Mouse (Mus musculus) adrenal gland, postnatal 36 days (tissue): Measurements from ENCODE around the gene Icos. TPM values are rescaled to one million over a fixed set of nuclear protein-coding genes. Genes with fewer than 3 reads are reported as not detected.

ENCODE experiments used
- DNase-seq, 2 experiments: peaks; one replicate each; pipeline ENCODE4 v3.0.0; 2021; ENCODE audit warnings: mixed read lengths in 1 of 2
- long read RNA-seq, 2 experiments: library from polyadenylated mRNA; stranded (forward); transcript quantifications; one replicate each; pipeline ENCODE4 v2.0.0; 2021; ENCODE audit warnings: borderline sequencing depth in 2 of 2
- total RNA-seq, 2 experiments: library from RNA; stranded (reverse); gene quantifications; 2 replicates each; pipeline ENCODE4 v1.2.3; 2021

Gene Icos
- not detected for total RNA-seq
- long read RNA-seq, experiment 1 = 0 reads
- long read RNA-seq, experiment 2 = 0 reads

- DNase-seq = no peak
These were observed at the start of gene Icos for GRCm38 (mm10) chr1:60977641-60978040. Gene Icos, plus strand, starts transcription at chr1:60977927.

GRCm38 (mm10) chr1:60929036-60929435 is 48.7 kb upstream of the Icos start:
- no peak for DNase-seq

GRCm38 (mm10) chr1:60930397-60930796 is 47.3 kb upstream of the Icos start:
- no peak for DNase-seq

DNA sequence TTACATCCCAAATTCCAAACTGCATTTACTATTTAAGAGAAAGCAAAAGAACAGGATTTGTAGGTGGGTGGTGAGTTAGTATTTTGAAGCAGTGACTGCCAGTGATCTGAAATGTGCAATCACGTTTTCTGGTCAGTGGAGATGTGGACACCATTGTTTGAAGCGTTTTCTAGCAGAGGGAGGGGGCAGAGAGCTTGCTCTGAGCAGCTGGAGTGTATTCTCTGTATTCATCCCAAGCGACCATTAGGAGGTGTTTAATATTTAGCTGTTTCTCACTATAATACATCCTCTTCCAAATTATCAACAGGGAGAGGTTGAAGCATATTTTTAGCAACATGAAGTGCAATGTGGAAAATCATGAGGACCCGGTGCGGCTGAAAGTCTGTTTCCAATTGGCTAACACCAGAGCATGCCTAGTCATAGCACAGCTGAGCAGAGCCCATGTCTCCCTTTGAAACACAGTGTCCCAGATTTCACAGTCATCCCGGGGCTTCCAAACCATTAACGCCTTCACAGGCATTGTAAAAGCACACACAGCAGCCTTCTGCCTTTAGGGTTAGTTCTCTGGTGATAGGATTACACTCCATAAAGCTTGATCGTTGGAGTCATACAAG is 41.7 kb upstream of the Icos start:
- no peak for DNase-seq

DNA sequence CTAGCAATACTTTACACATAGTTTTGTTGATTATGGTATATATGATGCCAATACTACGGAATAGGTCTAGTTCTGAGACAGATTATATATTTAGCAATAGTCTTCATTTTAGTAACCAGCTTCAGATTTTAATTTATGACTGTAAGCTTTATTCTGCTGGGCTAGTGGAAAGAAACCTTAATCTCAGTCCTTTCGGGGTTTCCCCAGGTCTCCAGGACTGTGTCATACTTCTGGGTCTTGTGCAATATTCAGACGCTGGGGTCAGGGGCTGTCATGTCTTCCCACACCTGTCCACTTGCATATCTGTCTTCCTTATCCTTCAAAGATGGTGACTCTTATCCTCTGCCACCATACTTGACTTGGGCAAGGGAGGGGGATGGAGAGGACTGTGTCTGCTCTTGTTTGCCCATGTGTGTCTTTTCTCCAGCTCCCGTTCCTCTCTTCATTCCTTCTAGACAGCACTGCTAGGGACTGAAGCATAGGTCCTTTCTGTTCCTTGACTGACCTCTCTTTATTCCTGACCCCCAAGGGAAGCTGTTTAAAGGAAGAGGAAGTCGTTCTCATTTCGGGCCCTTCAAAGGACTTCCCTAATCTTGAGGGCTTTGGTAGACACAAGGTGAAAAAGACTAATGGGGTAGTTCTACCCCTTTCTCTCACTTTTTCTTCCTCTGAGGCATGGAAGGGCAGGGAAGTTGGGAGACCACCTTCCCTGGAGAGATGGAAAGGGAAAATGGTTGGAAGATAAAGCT is 40.6 kb upstream of the Icos start:
- no peak for DNase-seq

GRCm38 (mm10) chr1:60938256-60938655 is 39.5 kb upstream of the Icos start:
- DNase-seq = no peak

DNA sequence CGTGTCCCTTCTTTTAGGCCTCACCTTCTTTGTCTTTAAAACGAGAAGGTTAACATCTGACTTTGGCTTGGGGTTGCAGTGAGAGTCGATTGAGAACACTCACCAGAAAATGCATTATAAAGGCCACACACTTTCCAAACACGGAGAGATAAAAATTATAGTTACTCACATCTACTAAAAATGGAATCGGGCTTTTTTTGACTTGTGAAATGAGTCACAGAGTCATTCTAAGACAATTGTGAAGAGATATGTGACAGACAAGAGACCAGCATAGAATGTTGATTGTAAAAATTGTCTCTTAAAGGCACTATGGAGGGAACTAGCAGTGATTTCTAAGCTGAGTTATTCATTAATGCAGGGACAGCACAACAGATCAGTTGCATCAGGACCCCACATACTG is 38.8 kb upstream of the Icos start:
- DNase-seq = no peak

- DNase-seq = no peak
These were observed 37.7 kb upstream of the Icos start for GRCm38 (mm10) chr1:60940023-60940422.

- no peak for DNase-seq
These were observed 37.1 kb upstream of the Icos start for GRCm38 (mm10) chr1:60940620-60941019.

GRCm38 (mm10) chr1:60941056-60942048 is 36.4 kb upstream of the Icos start:
- no peak for DNase-seq

GRCm38 (mm10) chr1:60942921-60943320 is 34.8 kb upstream of the Icos start:
- DNase-seq = no peak

DNA sequence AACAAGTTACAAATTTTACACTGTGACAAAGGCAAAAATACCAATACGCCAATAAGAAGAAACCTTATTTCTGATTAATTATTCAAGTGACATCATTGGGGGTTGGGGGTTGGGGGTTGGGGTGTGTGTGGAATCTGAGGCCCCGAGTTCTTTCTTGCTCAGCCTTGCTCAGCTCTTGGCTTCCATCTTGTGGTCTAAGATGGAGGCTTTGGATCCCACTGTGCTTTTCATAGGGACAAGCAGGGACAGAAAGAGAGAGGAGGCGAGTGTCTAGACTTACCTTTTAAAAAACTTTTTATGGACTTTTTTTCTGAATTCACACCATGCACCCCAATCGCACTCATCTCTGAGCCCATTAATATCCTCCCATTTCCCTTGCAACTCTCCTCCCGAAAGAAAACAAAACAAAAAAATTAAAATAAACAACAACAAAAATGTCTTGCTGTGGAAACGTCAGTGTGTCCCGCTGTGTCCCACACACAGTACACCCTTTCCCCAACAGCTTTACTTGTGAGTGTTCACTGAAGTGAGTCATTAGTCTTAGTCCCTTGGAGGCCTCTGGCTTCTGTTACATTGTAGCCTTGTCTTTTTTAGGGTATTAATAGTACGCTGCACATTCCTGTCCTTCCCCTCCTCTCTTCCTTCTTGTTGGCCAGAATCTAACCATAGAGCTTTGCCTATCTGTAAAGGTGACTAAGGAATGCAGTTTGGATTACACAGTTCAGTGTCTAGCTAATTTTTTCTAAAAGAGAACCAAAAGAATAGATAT is 31.9 kb upstream of the Icos start:
- no peak for DNase-seq

- no peak for DNase-seq
These were observed 29.6 kb upstream of the Icos start for GRCm38 (mm10) chr1:60948112-60948511.

- DNase-seq = no peak
These were observed 24.8 kb upstream of the Icos start for GRCm38 (mm10) chr1:60952958-60953357.

GRCm38 (mm10) chr1:60953686-60954085 is 24.0 kb upstream of the Icos start:
- no peak for DNase-seq

DNA sequence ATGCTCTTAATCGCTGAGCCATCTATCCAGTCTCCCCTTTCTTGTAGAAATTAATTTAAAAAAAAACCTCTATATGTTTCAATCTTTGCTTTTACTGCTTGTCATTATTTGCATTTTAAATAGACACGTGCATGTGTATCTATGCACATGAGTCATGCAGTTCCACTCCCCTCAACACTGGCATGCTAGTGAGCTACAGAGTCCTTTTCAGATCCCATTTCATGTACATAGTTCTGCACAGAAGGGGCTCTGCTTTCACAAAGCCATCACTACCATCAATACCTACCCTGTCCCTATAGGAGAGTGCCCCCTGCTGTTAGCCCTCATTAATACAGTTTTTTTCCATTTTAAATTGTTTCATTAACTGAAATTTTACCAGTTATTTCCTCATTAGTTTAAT is 23.0 kb upstream of the Icos start:
- peak in 1 of 2 experiments; percentile 20 for DNase-seq

- DNase-seq = no peak
These were observed 22.5 kb upstream of the Icos start for GRCm38 (mm10) chr1:60955186-60955585.

DNA sequence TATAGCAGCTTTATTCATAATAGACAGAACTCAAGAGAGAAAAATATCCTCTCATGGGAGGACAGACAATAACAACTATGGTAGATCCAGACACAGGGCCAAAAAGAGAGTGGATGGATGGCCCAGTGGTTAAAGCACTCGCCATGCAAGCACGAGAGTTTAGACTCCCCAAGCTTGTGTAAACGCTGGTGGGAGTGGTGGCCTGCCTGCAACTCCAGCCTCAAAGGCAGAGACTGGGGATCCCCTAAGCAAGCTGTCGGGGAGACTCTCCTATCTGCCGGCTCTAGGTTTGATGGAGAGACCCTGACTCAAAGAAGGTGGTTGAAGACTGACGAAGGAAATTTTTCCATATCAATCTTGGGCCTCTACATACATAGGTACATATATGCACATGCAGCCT is 21.5 kb upstream of the Icos start:
- no peak for DNase-seq

GRCm38 (mm10) chr1:60958287-60958686 is 19.4 kb upstream of the Icos start:
- DNase-seq = no peak

- no peak for DNase-seq
These were observed 18.5 kb upstream of the Icos start for GRCm38 (mm10) chr1:60959246-60959645.

DNA sequence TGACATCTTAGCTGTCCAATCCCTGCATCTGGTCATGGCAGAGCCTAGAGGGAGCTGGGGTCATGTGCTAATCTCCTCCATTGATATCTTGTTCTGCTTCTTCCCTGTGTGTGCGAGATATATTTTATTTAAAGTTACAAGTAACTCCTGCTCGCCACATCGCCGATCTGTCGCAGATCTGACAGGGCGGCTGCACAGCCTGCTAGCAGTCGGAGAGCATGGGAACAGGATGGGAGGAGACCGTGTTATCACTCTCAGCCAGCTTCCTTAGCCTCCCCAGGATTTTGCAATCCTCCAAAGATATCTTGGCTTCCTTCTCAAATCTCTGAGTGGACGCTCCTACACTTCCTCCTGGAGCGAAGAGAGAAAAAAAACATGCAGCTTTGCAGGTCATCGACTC is 17.3 kb upstream of the Icos start:
- peak; percentile 8 to 24 for DNase-seq

- DNase-seq = peak; percentile 38 to 63
These were observed 16.6 kb upstream of the Icos start for GRCm38 (mm10) chr1:60961080-60961479.
